Mouse (Mus musculus) monocyte, adult 2 months (primary cell): ENCODE results near the gene Tex19.1.
"Not testable (repeated sequence)": the region's sequence is repeated elsewhere in the genome, so short reads cannot be mapped to it uniquely, and the experiment has no call there.

ENCODE experiments used
- DNase-seq, 2 experiments: peaks; one replicate each; pipeline ENCODE4 v3.0.0; 2022; ENCODE audit warnings: low spot score in 2 of 2, low read depth in 1 of 2

Gene Tex19.1

DNA sequence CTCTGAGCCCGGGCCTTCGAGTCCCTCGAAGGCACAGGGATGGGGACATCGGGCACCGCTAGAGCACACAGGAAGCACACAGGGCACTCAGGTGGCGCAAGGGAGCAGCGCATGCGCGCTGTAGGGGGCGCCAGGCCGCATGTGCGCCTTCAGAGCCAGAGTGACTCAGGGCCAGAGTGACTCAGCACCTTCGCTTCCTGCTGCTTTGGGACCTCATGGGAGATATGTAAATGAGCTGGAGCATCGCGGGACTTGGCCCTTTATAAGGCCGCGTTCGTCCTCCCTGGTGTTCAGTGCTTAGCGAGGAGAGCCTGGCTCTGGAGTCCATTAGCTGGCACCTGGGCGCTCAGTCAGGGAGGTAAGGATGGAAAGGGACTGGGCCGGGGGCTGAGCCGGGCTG lies at the start of gene Tex19.1:
Gene Tex19.1, plus strand, starts transcription at position 279 of the 400 bp plus-strand sequence.
- no peak for DNase-seq

- no peak for DNase-seq
These were observed 46.2 kb upstream of the Tex19.1 start for GRCm38 (mm10) chr11:121099762-121100161.

- DNase-seq, result no peak
These were observed 45.3 kb upstream of the Tex19.1 start for GRCm38 (mm10) chr11:121100692-121101091.

GRCm38 (mm10) chr11:121101124-121101805 lies 44.7 kb upstream of the Tex19.1 start:
- no peak for DNase-seq

GRCm38 (mm10) chr11:121107242-121107641 lies 38.7 kb upstream of the Tex19.1 start:
- DNase-seq, result not testable (repeated sequence)

DNA sequence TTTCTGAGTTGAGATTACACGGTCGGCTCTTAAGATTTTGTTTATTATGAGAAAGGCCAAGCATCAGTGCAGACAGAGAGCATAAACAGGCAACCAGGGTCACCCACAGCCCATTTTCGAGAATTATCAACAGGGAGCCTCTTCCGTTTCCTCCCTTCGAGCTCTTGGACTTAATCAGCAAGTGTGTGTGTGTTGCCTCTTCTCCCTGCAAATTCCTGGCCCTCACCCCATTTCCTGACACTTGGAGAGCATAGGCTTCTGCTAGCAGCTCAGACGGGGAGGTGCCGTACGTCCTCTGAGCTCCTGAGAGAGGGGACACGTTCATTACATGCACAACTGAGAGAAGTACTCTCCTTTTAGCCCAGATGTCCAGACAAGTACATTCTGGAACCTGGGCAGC lies 37.9 kb upstream of the Tex19.1 start:
- DNase-seq, result no peak

DNA sequence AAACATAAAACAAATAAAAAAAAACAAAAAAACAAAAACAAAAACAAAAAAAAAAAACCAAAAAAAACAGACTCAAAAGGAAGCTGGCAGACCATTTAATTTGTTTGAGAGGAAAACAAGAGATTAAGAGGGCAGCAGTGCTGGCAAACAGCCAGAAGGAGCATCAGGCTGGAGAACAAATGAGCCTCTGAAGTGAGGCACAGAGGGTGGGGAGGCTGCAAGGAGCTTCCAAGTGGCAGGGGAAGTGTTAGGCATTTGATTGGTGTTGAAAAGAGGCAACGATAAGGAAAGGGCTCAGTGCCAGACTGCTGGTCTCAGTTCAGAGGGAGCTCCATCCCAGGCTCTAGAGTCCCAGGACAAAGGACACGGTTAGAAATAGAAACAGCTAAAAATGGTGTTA lies 36.0 kb upstream of the Tex19.1 start:
- no peak for DNase-seq

DNA sequence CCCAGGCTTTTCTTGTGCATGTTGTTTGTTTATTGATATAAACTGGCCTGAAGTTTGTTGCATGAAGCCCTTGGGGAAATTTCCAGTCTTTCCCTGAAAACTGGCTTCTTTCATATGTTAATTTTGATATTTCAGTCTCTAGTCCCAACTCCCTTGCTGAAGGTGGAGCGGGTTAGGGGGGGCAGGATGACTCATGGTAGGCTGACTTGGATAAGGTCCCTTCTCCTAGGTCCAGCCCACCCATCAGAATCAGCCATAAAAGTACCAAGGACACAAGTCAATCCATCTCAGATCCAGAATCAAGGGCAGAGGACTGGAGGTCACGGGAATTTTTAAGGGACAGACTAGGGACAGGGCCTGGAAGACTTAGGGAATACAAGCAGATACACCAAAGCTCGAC lies 34.9 kb upstream of the Tex19.1 start:
- no peak for DNase-seq

DNA sequence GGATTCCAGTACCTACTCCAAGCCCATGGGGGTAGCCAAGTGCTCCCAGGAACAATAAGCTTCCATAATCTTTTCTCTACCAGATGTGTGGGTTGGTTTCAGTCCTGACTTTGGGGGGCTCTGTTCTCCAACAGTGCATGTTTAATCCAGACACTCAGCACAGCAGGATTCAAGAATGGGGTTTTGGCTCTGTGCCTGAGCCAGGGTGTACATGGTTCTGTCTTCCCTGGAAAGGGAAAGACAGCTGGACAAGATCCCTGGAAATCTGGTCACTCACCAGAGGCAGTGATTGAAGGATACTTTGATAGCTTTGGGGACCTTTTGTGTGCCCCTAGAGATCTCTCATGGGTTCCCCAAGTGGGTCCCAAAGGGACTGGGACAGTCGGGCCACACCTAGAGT lies 34.3 kb upstream of the Tex19.1 start:
- no peak for DNase-seq

DNA sequence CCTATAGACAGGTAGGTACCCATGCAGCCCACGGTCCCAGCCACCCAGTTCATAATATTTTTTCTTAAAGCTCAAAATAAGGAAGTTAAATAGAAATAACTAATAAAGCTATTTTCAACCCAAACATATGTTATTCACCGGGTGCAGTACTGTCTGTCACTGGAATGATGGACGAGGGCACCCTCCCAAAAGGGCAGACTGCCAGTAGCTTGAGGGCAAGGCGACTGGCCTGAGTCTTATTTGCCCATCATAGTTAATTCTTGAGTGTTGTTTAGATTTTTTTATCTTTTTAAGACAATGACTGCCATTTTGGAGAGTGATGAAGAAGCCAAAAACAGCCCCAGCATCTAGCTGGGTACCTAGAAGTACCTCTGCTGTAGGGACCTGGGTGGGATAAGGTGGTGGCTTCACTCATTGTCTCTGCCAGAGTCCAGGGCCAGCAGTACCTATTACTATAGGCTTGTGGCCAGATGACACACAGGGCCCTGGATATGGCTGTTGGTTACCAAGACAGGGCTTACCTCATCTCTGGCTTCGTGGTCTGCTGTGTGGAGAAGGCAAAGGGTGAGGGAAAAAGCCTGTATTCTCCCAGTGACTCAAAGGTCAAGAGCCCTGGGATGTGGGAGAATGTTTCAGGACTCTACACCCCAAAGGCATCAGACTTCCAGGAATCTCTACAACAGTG lies 33.7 kb upstream of the Tex19.1 start:
- no peak for DNase-seq

DNA sequence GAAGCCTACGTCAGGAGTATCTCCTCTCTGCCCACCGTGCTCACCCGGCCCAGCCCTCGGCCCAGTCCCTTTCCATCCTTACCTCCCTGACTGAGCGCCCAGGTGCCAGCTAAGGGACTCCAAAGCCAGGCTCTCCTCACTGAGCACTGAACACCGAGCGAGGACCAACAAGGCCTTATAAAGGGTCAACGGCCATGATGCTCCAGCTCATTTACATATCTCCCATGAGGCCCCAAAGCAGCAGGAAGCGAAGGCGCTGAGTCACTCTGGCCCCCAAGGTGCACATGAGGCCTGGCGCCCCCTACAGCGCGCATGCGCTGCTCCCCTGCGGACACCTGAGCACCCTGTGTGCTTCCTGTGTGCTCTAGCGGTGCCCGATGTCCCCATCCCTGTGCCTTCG lies 27.8 kb upstream of the Tex19.1 start:
- DNase-seq, result no peak

DNA sequence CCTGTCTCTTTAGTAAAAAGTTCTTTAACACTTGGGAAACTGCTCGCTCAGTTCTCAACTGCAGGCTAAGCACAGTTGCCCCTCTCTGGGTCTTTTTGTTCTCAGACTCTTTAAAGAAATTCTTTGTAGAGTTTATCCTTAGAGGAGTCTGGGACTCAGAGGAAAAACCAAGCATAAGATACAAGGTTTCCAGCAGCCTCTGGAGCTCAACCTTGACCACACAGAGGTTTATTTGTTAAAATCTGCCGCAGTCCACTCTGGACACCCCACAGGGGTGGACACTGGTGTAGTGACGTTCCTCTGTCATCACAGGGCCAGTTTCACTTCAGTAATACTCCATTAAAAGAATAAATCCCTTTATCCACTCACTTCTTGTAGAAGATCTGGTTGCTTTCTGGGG lies 27.4 kb upstream of the Tex19.1 start, which contains the start of gene Tex19.2:
Gene Tex19.2, minus strand, starts transcription at position 101 of the 400 bp plus-strand sequence.
- no peak for DNase-seq

DNA sequence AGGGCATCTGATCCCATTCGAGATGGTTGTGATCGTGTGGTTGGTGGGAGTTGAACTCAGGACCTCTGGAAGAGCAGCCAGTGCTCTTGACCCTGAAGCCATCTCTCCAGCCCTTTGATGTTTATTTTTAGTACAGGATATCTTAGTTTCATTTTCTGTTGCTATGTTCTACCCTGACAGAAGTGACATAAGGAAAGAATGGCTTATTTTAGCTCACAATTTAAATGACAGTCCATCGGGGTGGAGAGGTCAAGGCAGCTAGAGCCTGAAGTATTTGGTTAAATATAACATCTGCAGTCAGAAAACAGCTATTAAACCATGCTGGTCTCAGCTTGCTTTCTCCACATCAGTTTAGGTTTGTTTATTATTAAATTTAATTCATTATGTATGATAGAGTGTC lies 24.8 kb upstream of the Tex19.1 start:
- DNase-seq, result no peak

GRCm38 (mm10) chr11:121122024-121122670 lies 23.8 kb upstream of the Tex19.1 start:
- DNase-seq, result no peak

DNA sequence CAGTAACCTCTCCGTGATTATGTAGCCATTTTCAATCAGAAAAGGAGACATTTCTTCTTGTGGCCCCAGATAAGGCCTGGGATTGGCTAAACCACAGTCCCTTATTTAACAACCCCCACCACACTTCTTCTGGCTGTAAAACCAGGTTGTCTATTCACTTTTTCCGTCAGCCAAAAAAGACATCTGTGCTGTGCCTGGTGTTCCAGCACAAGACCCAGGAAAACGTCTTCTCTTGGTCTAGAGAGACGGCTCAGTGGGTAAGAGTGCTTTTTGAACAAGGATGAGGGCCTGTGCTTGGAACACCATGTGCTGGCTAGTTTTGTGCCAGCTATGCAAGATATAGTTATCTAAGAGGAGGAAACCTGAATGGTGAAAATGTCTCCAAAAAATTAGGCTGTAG lies 22.5 kb upstream of the Tex19.1 start:
- DNase-seq, result no peak

- DNase-seq, result no peak
These were observed 20.3 kb upstream of the Tex19.1 start for GRCm38 (mm10) chr11:121125522-121126172.

DNA sequence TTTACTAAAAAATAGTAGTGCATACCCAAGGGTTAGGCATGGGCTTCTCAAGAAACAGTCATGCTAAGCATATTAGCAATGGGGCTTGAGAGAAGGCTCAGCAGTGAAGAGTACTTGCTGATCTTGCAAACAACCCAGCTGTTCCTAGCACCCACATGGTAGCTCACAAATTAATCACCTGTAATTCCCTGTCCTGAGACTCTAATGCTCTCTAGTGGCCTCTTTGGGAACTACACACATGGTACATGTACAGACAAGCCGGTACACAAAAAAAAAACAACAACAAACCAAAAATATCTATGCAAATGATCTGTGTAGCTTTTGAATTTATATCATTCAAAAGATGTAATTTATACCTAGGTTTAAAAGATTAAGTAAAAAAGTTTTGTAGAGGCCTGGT lies 19.5 kb upstream of the Tex19.1 start:
- DNase-seq, result no peak

DNA sequence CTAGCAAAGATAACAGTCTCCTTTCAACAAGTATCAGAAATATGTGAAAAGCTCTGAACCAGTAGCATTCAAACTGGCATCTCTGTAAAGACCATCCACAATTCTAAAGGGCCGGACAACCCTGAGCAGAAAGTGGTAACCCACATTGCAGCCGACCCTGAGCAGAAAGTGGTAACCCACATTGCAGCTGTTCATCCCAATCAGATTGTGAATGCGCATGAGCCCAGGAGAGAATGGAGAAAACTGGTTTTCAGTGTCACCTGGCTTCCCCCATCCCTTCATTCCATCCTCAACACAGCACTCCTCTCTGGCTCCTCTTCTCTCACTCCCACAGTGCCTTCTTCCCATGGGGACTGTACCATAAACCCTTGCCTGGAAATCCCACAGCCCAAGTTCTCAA lies 18.5 kb upstream of the Tex19.1 start:
- no peak for DNase-seq

DNA sequence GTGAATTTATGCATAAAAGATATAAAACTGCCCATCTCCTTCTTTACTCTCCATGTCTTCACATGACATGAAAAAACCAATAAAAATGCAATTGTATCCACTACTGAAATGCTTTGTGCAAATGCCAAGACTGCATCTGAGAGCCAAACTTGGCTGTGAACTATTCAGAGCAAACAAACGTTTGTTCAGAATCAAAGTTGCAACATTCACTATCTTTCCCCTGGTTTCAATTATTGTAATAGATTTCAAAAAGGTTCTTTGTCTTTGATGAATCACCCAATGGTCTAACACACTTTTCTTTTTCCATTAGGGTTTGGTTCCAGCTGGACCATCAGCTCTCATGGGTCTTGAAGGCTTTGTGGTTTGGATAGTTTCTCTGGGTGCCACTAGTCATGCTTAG lies 16.3 kb upstream of the Tex19.1 start:
- DNase-seq, result no peak

- DNase-seq, result no peak
These were observed 11.3 kb upstream of the Tex19.1 start for GRCm38 (mm10) chr11:121134600-121134999.

GRCm38 (mm10) chr11:121137682-121138081 lies 8.3 kb upstream of the Tex19.1 start:
- DNase-seq, result no peak

DNA sequence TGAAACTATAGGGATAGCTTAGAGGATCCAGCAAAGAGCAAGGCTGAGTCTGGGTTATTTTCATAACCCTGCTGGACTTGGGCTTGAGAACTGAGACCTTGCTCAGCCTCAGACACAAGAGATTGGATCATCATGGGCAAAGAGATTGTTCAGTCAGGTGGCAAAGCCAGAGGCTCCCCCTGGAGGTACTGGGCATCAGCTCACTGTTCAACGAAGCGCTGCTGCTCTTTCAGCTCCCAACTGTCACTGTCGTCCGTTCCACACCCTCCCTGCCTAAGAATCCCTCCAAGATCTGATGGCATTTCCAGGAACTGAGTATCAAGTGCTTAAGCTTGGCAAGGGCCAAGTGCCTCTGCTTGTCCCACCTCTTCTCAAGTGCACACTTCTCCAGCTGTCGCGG lies 7.2 kb upstream of the Tex19.1 start:
- DNase-seq, result no peak
